Mouse (Mus musculus): ENCODE results near the gene Hivep3. TPM values are rescaled to one million over a fixed set of nuclear protein-coding genes. Genes with fewer than 3 reads are reported as not detected.

The Hivep3 gene
- total RNA-seq, 2 experiments from 2014 or later: 0.15 to 2.1 TPM

- ATAC-seq (replicated peaks; ENCODE audit: low FRiP score, poor library complexity, severe bottlenecking): no peak
Measured at GRCm38 (mm10) chr4:119990346-119990745, 256.8 kb downstream of the Hivep3 start.

GRCm38 (mm10) chr4:119990841-119991240 lies 257.3 kb downstream of the Hivep3 start:
- no peak for ATAC-seq (replicated peaks; ENCODE audit: low FRiP score, poor library complexity, severe bottlenecking)

GRCm38 (mm10) chr4:119991758-119992157 lies 258.2 kb downstream of the Hivep3 start:
- no peak for ATAC-seq (replicated peaks; ENCODE audit: low FRiP score, poor library complexity, severe bottlenecking)

- no peak for ATAC-seq (replicated peaks; ENCODE audit: low FRiP score, poor library complexity, severe bottlenecking)
Measured at GRCm38 (mm10) chr4:119996377-119996776, 262.8 kb downstream of the Hivep3 start.

GRCm38 (mm10) chr4:119997351-119997750 lies 263.8 kb downstream of the Hivep3 start:
- ATAC-seq (replicated peaks; ENCODE audit: low FRiP score, poor library complexity, severe bottlenecking): no peak

- no peak for ATAC-seq (replicated peaks; ENCODE audit: low FRiP score, poor library complexity, severe bottlenecking)
Measured at GRCm38 (mm10) chr4:119998911-119999310, 265.3 kb downstream of the Hivep3 start.

- ATAC-seq (replicated peaks; ENCODE audit: low FRiP score, poor library complexity, severe bottlenecking): no peak
Measured at GRCm38 (mm10) chr4:120000881-120001280, 267.3 kb downstream of the Hivep3 start.

GRCm38 (mm10) chr4:120003006-120003405 lies 269.4 kb downstream of the Hivep3 start:
- no peak for ATAC-seq (replicated peaks; ENCODE audit: low FRiP score, poor library complexity, severe bottlenecking)

GRCm38 (mm10) chr4:120006046-120006445 lies 272.5 kb downstream of the Hivep3 start:
- no peak for ATAC-seq (replicated peaks; ENCODE audit: low FRiP score, poor library complexity, severe bottlenecking)

- ATAC-seq (replicated peaks; ENCODE audit: low FRiP score, poor library complexity, severe bottlenecking): no peak
Measured at GRCm38 (mm10) chr4:120007889-120008288, 274.3 kb downstream of the Hivep3 start.

- ATAC-seq (replicated peaks; ENCODE audit: low FRiP score, poor library complexity, severe bottlenecking): no peak
Measured at GRCm38 (mm10) chr4:120009151-120009550, 275.6 kb downstream of the Hivep3 start.

- ATAC-seq (replicated peaks; ENCODE audit: low FRiP score, poor library complexity, severe bottlenecking): no peak
Measured at GRCm38 (mm10) chr4:120011788-120012187, 278.2 kb downstream of the Hivep3 start.

- ATAC-seq (replicated peaks; ENCODE audit: low FRiP score, poor library complexity, severe bottlenecking): no peak
Measured at GRCm38 (mm10) chr4:120012891-120013290, 279.3 kb downstream of the Hivep3 start.

GRCm38 (mm10) chr4:120018426-120018825 lies 284.8 kb downstream of the Hivep3 start:
- ATAC-seq (replicated peaks; ENCODE audit: low FRiP score, poor library complexity, severe bottlenecking): no peak

- no peak for ATAC-seq (replicated peaks; ENCODE audit: low FRiP score, poor library complexity, severe bottlenecking)
Measured at GRCm38 (mm10) chr4:120022392-120022791, 288.8 kb downstream of the Hivep3 start.

GRCm38 (mm10) chr4:120023221-120023840 lies 289.7 kb downstream of the Hivep3 start:
- ATAC-seq (replicated peaks; ENCODE audit: low FRiP score, poor library complexity, severe bottlenecking): no peak

GRCm38 (mm10) chr4:120024071-120024470 lies 290.5 kb downstream of the Hivep3 start:
- ATAC-seq (replicated peaks; ENCODE audit: low FRiP score, poor library complexity, severe bottlenecking): no peak

GRCm38 (mm10) chr4:120027671-120028070 lies 294.1 kb downstream of the Hivep3 start:
- ATAC-seq (replicated peaks; ENCODE audit: low FRiP score, poor library complexity, severe bottlenecking): no peak

GRCm38 (mm10) chr4:120029937-120030336 lies 296.4 kb downstream of the Hivep3 start:
- ATAC-seq (replicated peaks; ENCODE audit: low FRiP score, poor library complexity, severe bottlenecking): no peak

- ATAC-seq (replicated peaks; ENCODE audit: low FRiP score, poor library complexity, severe bottlenecking): no peak
Measured at GRCm38 (mm10) chr4:120032320-120032983, 298.9 kb downstream of the Hivep3 start.

GRCm38 (mm10) chr4:120032984-120033355 lies 299.4 kb downstream of the Hivep3 start:
- ATAC-seq (replicated peaks; ENCODE audit: low FRiP score, poor library complexity, severe bottlenecking): no peak

- no peak for ATAC-seq (replicated peaks; ENCODE audit: low FRiP score, poor library complexity, severe bottlenecking)
Measured at GRCm38 (mm10) chr4:120036294-120036693, 302.7 kb downstream of the Hivep3 start.

Measured in erythroid progenitor cell, adult 5-6 weeks (primary cell).